Comparison of ENCODE assay signal across 9 mouse cellular contexts in the genomic region with DNA sequence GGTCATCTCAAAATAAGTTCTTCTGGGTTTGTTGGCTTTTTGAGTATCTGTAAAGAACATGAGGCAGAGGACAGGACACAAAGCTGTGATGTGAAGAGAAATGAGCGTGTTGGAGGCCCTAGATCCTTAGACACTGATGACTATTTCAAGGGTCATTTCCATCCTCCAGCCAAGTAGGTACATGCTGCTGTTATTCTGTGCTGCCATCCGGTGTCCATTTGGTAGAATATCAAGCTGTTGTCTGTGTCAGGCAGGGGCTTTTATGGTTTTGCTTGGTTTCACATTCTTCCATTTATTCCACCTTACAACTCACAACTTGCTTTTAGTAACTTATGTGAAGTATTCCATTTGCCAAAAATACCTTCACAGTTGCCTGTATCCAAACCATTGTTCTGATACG.
DNase-seq lines count a peak whose midpoint lies in the region; ATAC-seq and TF ChIP-seq lines count a peak whose summit lies in the region.
"Had no signal": no experiment of that assay in that cellular context is flagged by ENCODE, and none has a peak within 500 bp of the region (broad histone marks: within the 10 kb centered on the region; RNA-seq: fewer than 3 reads in every experiment).

No protein-coding gene starts in this region.

- 62% methylated on average over 3 of the region's 3 CpGs for WGBS in intestine, postnatal 0 days
- 58% methylated on average over 3 of the region's 3 CpGs for WGBS in intestine, embryonic 15.5 days

- no peaks in the 10 kb centered on the region for H3K9me3 ChIP-seq in intestine, postnatal 0 days (ENCODE audit: control insufficient read depth)
- H3K9me3 ChIP-seq in intestine, embryonic 15.5 days = no peaks in the 10 kb centered on the region
- H3K9me3 ChIP-seq: neural tube, embryonic 13.5 days had no signal

- ATAC-seq in intestine, postnatal 0 days = no peak
- ATAC-seq in intestine, embryonic 15.5 days = no peak
- ATAC-seq in megakaryocyte progenitor cell, adult 5-6 weeks (replicated peaks; ENCODE audit: poor library complexity) = peak; percentile 87
- no peak for ATAC-seq in erythroid progenitor cell, adult 5-6 weeks (replicated peaks; ENCODE audit: low FRiP score, poor library complexity, severe bottlenecking)

- H3K27ac ChIP-seq in intestine, postnatal 0 days (ENCODE audit: low read depth, low read length) = no peak overlapping the region
- no peak overlapping the region for H3K27ac ChIP-seq in intestine, embryonic 15.5 days
- H3K27ac ChIP-seq: neural tube, embryonic 13.5 days had no signal

- no peak overlapping the region for H3K9ac ChIP-seq in intestine, postnatal 0 days (ENCODE audit: low read depth, low read length)
- H3K9ac ChIP-seq in intestine, embryonic 15.5 days = no peak overlapping the region
- H3K9ac ChIP-seq: neural tube, embryonic 13.5 days had no signal

- H3K4me2 ChIP-seq in intestine, postnatal 0 days (replicated peaks; ENCODE audit: low read depth) = no peak overlapping the region
- H3K4me2 ChIP-seq in intestine, embryonic 15.5 days (replicated peaks) = no peak overlapping the region
- H3K4me2 ChIP-seq: neural tube, embryonic 13.5 days had no signal

- H3K4me1 ChIP-seq in intestine, postnatal 0 days (replicated peaks; ENCODE audit: control insufficient read depth, insufficient read depth, low read length) = no peaks in the 10 kb centered on the region
- H3K4me1 ChIP-seq in intestine, embryonic 15.5 days (replicated peaks) = no peaks in the 10 kb centered on the region
- H3K4me1 ChIP-seq: neural tube, embryonic 13.5 days had no signal

- H3K4me3 ChIP-seq in intestine, postnatal 0 days (ENCODE audit: low read depth, low read length) = no peak overlapping the region
- no peak overlapping the region for H3K4me3 ChIP-seq in intestine, embryonic 15.5 days (replicated peaks)
- H3K4me3 ChIP-seq: neural tube, embryonic 13.5 days had no signal

- TF ChIP-seq CTCF in intestine, postnatal 0 days (IDR thresholded peaks at IDR 0.05; ENCODE audit: low read depth) = peak; percentile 66

- H3K36me3 ChIP-seq in intestine, postnatal 0 days (ENCODE audit: control insufficient read depth, insufficient read depth) = no peaks in the 10 kb centered on the region
- no peaks in the 10 kb centered on the region for H3K36me3 ChIP-seq in intestine, embryonic 15.5 days
- H3K36me3 ChIP-seq: neural tube, embryonic 13.5 days had no signal

- peak; percentile 12 for DNase-seq in thymus, postnatal 4 days
- no peak for DNase-seq in thymus, postnatal 36 days
- peak; percentile 58 for DNase-seq in embryo, embryonic 10 days (ENCODE audit: low spot score)
- DNase-seq in adrenal gland, postnatal 25 days = no peak

- no peaks in the 10 kb centered on the region for H3K27me3 ChIP-seq in intestine, postnatal 0 days (replicated peaks; ENCODE audit: control insufficient read depth, insufficient read depth, low read length)
- H3K27me3 ChIP-seq in intestine, embryonic 15.5 days (replicated peaks) = no peaks in the 10 kb centered on the region
- H3K27me3 ChIP-seq: neural tube, embryonic 13.5 days had no signal

Comparison
In these comparisons a context has a peak if more than half of its experiments do, and no peak if none do; other contexts are left out.
1. DNase-seq: peak in thymus, postnatal 4 days (single experiment) and embryo, embryonic 10 days (single experiment); none in thymus, postnatal 36 days (0 of 2) and adrenal gland, postnatal 25 days (single experiment).